In genomic region chr19:36534766-36535140, GRCm38 (mm10) we compare ENCODE assay signal across 8 mouse cellular contexts. TPM values are rescaled to one million over a fixed set of nuclear protein-coding genes. Genes with fewer than 3 reads are reported as not detected.
DNase-seq lines count a peak whose midpoint lies in the region; ATAC-seq lines count a peak whose summit lies in the region.

No protein-coding gene starts in this region.

- DNase-seq in frontal cortex, postnatal 10 days (ENCODE audit: low spot score in 2 of 2) = peak; percentile 57 to 59
- DNase-seq in cerebellum, adult 9-11 months = peak; percentile 82
- DNase-seq in heart, adult 9 months (ENCODE audit: low spot score in 2 of 2) = peak; percentile 16 to 37
- DNase-seq in kidney, adult 8-10 months = peak; percentile 14 to 23
- DNase-seq in right cerebral cortex, postnatal 14 days = peak; percentile 23
- DNase-seq in urinary bladder, postnatal 36 days (ENCODE audit: low spot score in 2 of 2) = no peak

- peaks cover 14% of the 10 kb centered on the region for H3K4me1 ChIP-seq in limb, embryonic 15.5 days

- no peaks in the 10 kb centered on the region for H3K36me3 ChIP-seq in limb, embryonic 15.5 days

- H3K4me3 ChIP-seq in limb, embryonic 15.5 days = peak overlapping the region; percentile 20

- no peak overlapping the region for H3K9ac ChIP-seq in limb, embryonic 15.5 days

- H3K27me3 ChIP-seq in limb, embryonic 15.5 days = 0 out of 2 replicates have a peak, but pooled peaks cover 5% of the 10 kb centered on the region

- H3K27ac ChIP-seq in limb, embryonic 15.5 days = 0 out of 2 replicates have a peak overlapping the region, but pooled peaks have one; percentile 43

- no peaks in the 10 kb centered on the region for H3K9me3 ChIP-seq in limb, embryonic 15.5 days

- ATAC-seq in frontal cortex, adult (ENCODE audit: low TSS enrichment) = no peak
- no peak for ATAC-seq in limb, embryonic 15.5 days (ENCODE audit: insufficient number of reproducible peaks, low FRiP score, low TSS enrichment, low read depth)

- H3K4me2 ChIP-seq in limb, embryonic 15.5 days = peak overlapping the region; percentile 39

- WGBS in limb, embryonic 15.5 days = 20% methylated on average over 8 of the region's 8 CpGs

RNA-seq across cellular contexts. Expression of gene Hectd2, which starts 19.7 kb away (rescaled TPM):
- 3.6 and 4.5 TPM in 2 replicates for polyA plus RNA-seq in limb, embryonic 15.5 days (2015; fragmentation: Nextera tagmentation; extraction: Ambion mirVana)

Comparison
In these comparisons a context has a peak if more than half of its experiments do, and no peak if none do; other contexts are left out.
1. DNase-seq: peak in frontal cortex, postnatal 10 days (2 of 2), cerebellum, adult 9-11 months (single experiment), heart, adult 9 months (2 of 2), kidney, adult 8-10 months (2 of 2) and right cerebral cortex, postnatal 14 days (single experiment); none in urinary bladder, postnatal 36 days (0 of 2).